Mouse (Mus musculus) thymus, adult 2 months (tissue): ENCODE results near the gene Sp3.

Experiments
- CTCF ChIP-seq: fragments of 200-500 bp; IDR thresholded peaks from 2 replicates; pipeline ENCODE4 v1.5.1; 2012; ENCODE audit warnings: mild to moderate bottlenecking, control low read depth, low read length, moderate library complexity, borderline replicate concordance; ENCODE audit not compliant: control insufficient read depth, poor library complexity, insufficient read depth; ENCODE audit errors: extremely low read depth
- POLR2A ChIP-seq: fragments of 200-500 bp; IDR thresholded peaks from 2 replicates; pipeline ENCODE4 v1.6.1; 2012; ENCODE audit warnings: mild to moderate bottlenecking, low read length, control low read depth, moderate library complexity; ENCODE audit not compliant: control insufficient read depth, poor library complexity, insufficient read depth; ENCODE audit errors: extremely low read depth

- no peak for TF ChIP-seq CTCF
- no peak for TF ChIP-seq POLR2A
These were observed 55.3 kb downstream of the Sp3 start for GRCm38 (mm10) chr2:72924981-72925380.
